Mouse (Mus musculus) telencephalon, adult 2 months (tissue): ENCODE measurements around the gene Lsm5.

Experiments
- DNase-seq: peaks from one replicate; pipeline ENCODE4 v3.0.0-alpha.2; 2011; ENCODE audit warnings: low read depth, low spot score

The Lsm5 gene

GRCm38 (mm10) chr6:56703931-56704900 lies at the start of gene Lsm5:
Gene Lsm5 (minus strand): TSS chr6:56704710.
- peak; percentile 92 for DNase-seq

- no peak for DNase-seq
Measured at GRCm38 (mm10) chr6:56753719-56754118, 49.2 kb upstream of the Lsm5 start.

- peak; percentile 28 for DNase-seq
Measured at GRCm38 (mm10) chr6:56745950-56746543, 41.5 kb upstream of the Lsm5 start.

GRCm38 (mm10) chr6:56732545-56732944 lies 28.0 kb upstream of the Lsm5 start:
- no peak for DNase-seq

GRCm38 (mm10) chr6:56720877-56721276 lies 16.4 kb upstream of the Lsm5 start:
- DNase-seq, result no peak

GRCm38 (mm10) chr6:56719071-56719470 lies 14.6 kb upstream of the Lsm5 start:
- DNase-seq, result no peak

GRCm38 (mm10) chr6:56715270-56715666 lies 10.8 kb upstream of the Lsm5 start:
- no peak for DNase-seq

- DNase-seq, result peak; percentile 93
Measured at GRCm38 (mm10) chr6:56714574-56715269, 10.2 kb upstream of the Lsm5 start, which contains the start of gene Avl9. Gene Avl9 (plus strand): TSS chr6:56714899.

- DNase-seq, result no peak
Measured at GRCm38 (mm10) chr6:56714186-56714573, 9.7 kb upstream of the Lsm5 start.

GRCm38 (mm10) chr6:56692445-56692844 lies 12.1 kb downstream of the Lsm5 start:
- DNase-seq, result no peak

- DNase-seq, result peak; percentile 40
Measured at GRCm38 (mm10) chr6:56691205-56691604, 13.3 kb downstream of the Lsm5 start.

GRCm38 (mm10) chr6:56688238-56688637 lies 16.3 kb downstream of the Lsm5 start:
- peak; percentile 36 for DNase-seq

- no peak for DNase-seq
Measured at GRCm38 (mm10) chr6:56664410-56664809, 40.1 kb downstream of the Lsm5 start.

- no peak for DNase-seq
Measured at GRCm38 (mm10) chr6:56655393-56655792, 49.1 kb downstream of the Lsm5 start.

- DNase-seq, result no peak
Measured at GRCm38 (mm10) chr6:56652121-56652592, 52.4 kb downstream of the Lsm5 start.
